Mouse (Mus musculus): ENCODE measurements around the gene Olfr1030. TPM values are rescaled to one million over a fixed set of nuclear protein-coding genes. Genes with fewer than 3 reads are reported as not detected.
"Not testable (repeated sequence)": the region's sequence is repeated elsewhere in the genome, so short reads cannot be mapped to it uniquely, and the experiment has no call there.

Gene Olfr1030
- not detected in 2 replicates for polyA plus RNA-seq (2012)

GRCm38 (mm10) chr2:85978976-85979375 lies at the start of gene Olfr1030:
Gene Olfr1030 (plus strand): TSS chr2:85979276.
- TF ChIP-seq GATA1 (IDR thresholded peaks at IDR 0.05; ENCODE audit: low read length), result no peak

GRCm38 (mm10) chr2:85950137-85950536 lies 28.9 kb upstream of the Olfr1030 start, which contains the start of gene Olfr1028:
Gene Olfr1028 (plus strand): TSS chr2:85950437.
- no peak for TF ChIP-seq GATA1 (IDR thresholded peaks at IDR 0.05; ENCODE audit: low read length)

- TF ChIP-seq GATA1 (IDR thresholded peaks at IDR 0.05; ENCODE audit: low read length), result no peak
Observed at GRCm38 (mm10) chr2:85973595-85973994, 5.5 kb upstream of the Olfr1030 start, which contains the start of gene Olfr1029. Gene Olfr1029 (plus strand): TSS chr2:85973895.

GRCm38 (mm10) chr2:85990004-85990403 lies 10.9 kb downstream of the Olfr1030 start, which contains the start of gene Olfr1031:
Gene Olfr1031 (plus strand): TSS chr2:85990304.
- no peak for TF ChIP-seq GATA1 (IDR thresholded peaks at IDR 0.05; ENCODE audit: low read length)

DNA sequence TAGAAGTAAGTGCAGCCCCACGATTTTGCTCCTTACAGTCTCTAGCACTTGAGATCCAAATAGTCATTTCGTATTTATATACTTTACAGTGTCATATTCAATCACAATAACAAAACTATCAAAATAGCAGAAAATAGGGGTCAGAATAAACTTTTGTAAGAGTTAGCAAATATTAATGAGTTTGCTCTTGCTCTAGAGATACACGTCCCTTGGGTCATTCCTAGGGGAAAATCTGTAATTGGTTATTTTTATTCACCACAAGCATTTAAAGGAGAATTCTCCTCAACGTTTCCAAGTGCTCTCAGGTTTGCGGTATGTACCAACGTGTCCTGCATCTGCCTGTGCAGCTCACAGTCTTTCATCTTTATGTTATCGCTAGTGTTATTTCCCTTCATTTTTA lies 26.2 kb downstream of the Olfr1030 start, which contains the start of gene Olfr1032:
TSS of gene Olfr1032 (plus strand) at position 301 of the 400 bp plus-strand sequence.
- TF ChIP-seq GATA1 (IDR thresholded peaks at IDR 0.05; ENCODE audit: low read length), result no peak

GRCm38 (mm10) chr2:86020406-86020805 lies 41.3 kb downstream of the Olfr1030 start, which contains the start of gene Olfr1033:
Gene Olfr1033 (plus strand): TSS chr2:86020633.
- TF ChIP-seq GATA1 (IDR thresholded peaks at IDR 0.05; ENCODE audit: low read length), result not testable (repeated sequence)

Other genes with a start within 250 kb of the Olfr1030 start
- not detected in 2 replicates for gene Olfr1012, start 216.5 kb upstream of the Olfr1030 start, polyA plus RNA-seq (2012)
- not detected in 2 replicates for gene Olfr1013, start 212.2 kb upstream of the Olfr1030 start, polyA plus RNA-seq (2012)
- not detected in 2 replicates for gene Olfr1014, start 206.6 kb upstream of the Olfr1030 start, polyA plus RNA-seq (2012)
- not detected in 2 replicates for gene Olfr1015, start 197.3 kb upstream of the Olfr1030 start, polyA plus RNA-seq (2012)
- gene Olfr1016, start 176.7 kb upstream of the Olfr1030 start, polyA plus RNA-seq (2012), result not detected in 2 replicates
- not detected in 2 replicates for gene Olfr1018, start 160.8 kb upstream of the Olfr1030 start, polyA plus RNA-seq (2012)
- not detected in 2 replicates for gene Olfr1019, start 133.8 kb upstream of the Olfr1030 start, polyA plus RNA-seq (2012)
- gene Olfr1020, start 132.2 kb upstream of the Olfr1030 start, polyA plus RNA-seq (2012), result not detected in 2 replicates
- gene Olfr1022, start 110.7 kb upstream of the Olfr1030 start, polyA plus RNA-seq (2012), result not detected in 2 replicates
- not detected in 2 replicates for gene Olfr1023, start 93.6 kb upstream of the Olfr1030 start, polyA plus RNA-seq (2012)
- gene Olfr1024, start 74.2 kb upstream of the Olfr1030 start, polyA plus RNA-seq (2012), result not detected in 2 replicates
- not detected in 2 replicates for gene Olfr1025-ps1, start 64.1 kb upstream of the Olfr1030 start, polyA plus RNA-seq (2012)
- gene Olfr1026, start 57.7 kb upstream of the Olfr1030 start, polyA plus RNA-seq (2012), result not detected in 2 replicates
- gene Olfr1028, start 28.8 kb upstream of the Olfr1030 start, polyA plus RNA-seq (2012), result not detected in 2 replicates
- not detected in 2 replicates for gene Olfr1029, start 5.4 kb upstream of the Olfr1030 start, polyA plus RNA-seq (2012)
- gene Olfr1031, start 11.0 kb downstream of the Olfr1030 start, polyA plus RNA-seq (2012), result not detected in 2 replicates
- not detected in 2 replicates for gene Olfr1032, start 26.3 kb downstream of the Olfr1030 start, polyA plus RNA-seq (2012)
- gene Olfr1033, start 41.4 kb downstream of the Olfr1030 start, polyA plus RNA-seq (2012), result not detected in 2 replicates
- not detected in 2 replicates for gene Olfr1034, start 66.6 kb downstream of the Olfr1030 start, polyA plus RNA-seq (2012)
- not detected in 2 replicates for gene Olfr1036, start 94.7 kb downstream of the Olfr1030 start, polyA plus RNA-seq (2012)
- not detected in 2 replicates for gene Olfr1037, start 108.1 kb downstream of the Olfr1030 start, polyA plus RNA-seq (2012)
- gene Olfr1039, start 156.7 kb downstream of the Olfr1030 start, polyA plus RNA-seq (2012), result not detected in 2 replicates
- not detected in 2 replicates for gene Olfr1040, start 167.5 kb downstream of the Olfr1030 start, polyA plus RNA-seq (2012)
- gene Olfr1042, start 182.6 kb downstream of the Olfr1030 start, polyA plus RNA-seq (2012), result not detected in 2 replicates
- not detected in 2 replicates for gene Olfr1043, start 188.2 kb downstream of the Olfr1030 start, polyA plus RNA-seq (2012)
- gene Olfr1044, start 198.5 kb downstream of the Olfr1030 start, polyA plus RNA-seq (2012), result not detected in 2 replicates
- gene Olfr52, start 206.4 kb downstream of the Olfr1030 start, polyA plus RNA-seq (2012), result not detected in 2 replicates
- gene Olfr1045, start 223.7 kb downstream of the Olfr1030 start, polyA plus RNA-seq (2012), result not detected in 2 replicates
- gene Olfr1046, start 240.0 kb downstream of the Olfr1030 start, polyA plus RNA-seq (2012), result not detected in 2 replicates

Data from G1E-ER4 (cell line).